Mouse (Mus musculus) layer of hippocampus, postnatal 36 days (tissue): ENCODE measurements at regions not wholly inside any gene's neighbourhood (a gene's known extent, or its start where the extent isn't known, plus 50 kb on each side); places are given as distances from the start of the nearest gene placed in this dataset.

Experiments used
- DNase-seq, 2 experiments: peaks; one replicate each; pipeline ENCODE4 v3.0.0; 2022

- no peak for DNase-seq
Measured at GRCm38 (mm10) chr7:72751501-72751917, 445.1 kb upstream of the Mctp2 start.

GRCm38 (mm10) chr7:72753053-72753559, 446.7 kb upstream of the Mctp2 start:
- no peak for DNase-seq

- no peak for DNase-seq
Measured at GRCm38 (mm10) chr7:72762711-72763110, 456.3 kb upstream of the Mctp2 start.

DNA sequence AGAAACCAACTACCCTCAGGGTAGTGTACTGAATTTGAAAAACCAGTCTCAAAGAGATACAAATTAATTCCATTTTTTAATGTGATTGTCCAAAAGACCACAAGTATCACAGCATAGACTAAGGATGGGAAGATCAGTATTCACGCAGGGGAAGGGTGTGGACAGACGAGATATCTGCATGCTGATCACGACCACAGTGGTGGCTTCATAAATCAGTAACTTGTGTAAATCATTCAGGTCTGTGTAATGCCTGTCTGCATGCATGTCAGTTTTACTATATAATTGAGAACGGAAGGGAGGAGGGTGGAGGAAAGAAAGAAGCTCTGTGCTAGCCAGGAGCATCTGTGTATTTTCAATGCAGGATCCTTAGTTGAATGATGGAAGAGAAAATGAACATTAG, 462.3 kb upstream of the Mctp2 start:
- DNase-seq: no peak

DNA sequence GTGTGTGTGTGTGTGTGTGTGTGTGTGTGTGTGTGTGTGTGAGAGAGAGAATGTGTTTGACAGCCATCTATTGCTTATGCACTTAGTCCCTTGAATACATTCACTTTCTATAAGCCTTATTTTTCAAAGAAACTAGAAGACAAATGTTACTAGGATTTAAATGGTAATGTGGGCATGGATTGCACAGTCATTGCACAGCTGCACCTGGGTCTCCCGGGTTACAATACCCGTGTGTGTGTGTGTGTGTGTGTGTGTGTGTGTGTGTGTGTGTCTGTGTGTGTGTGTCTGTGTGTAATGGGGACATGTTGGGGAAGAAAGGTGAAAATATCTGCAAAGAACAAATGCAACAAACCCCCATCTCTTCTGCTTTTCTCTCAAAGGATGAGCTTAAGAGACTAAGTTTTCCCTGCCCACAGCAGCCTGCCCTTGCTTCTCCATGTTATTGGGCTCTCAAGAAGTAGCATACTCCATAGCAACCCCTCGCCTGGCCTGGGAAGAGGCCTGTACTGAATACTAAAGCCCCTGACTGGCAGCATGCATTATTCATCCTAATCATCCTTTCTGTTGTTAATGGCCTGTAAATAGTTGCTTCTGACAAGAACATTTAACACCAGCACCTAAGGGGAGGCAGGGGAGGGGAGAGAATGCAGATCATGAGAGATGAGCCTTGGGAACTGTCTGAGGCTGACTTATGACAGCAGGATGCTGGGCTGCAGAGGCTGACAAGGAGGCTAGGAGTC, 467.8 kb upstream of the Mctp2 start:
- DNase-seq: no peak

GRCm38 (mm10) chr7:72774771-72775119, 468.3 kb upstream of the Mctp2 start:
- DNase-seq: no peak

GRCm38 (mm10) chr7:72787306-72787705, 480.9 kb upstream of the Mctp2 start:
- DNase-seq: no peak

GRCm38 (mm10) chr7:72788261-72788660, 481.9 kb upstream of the Mctp2 start:
- DNase-seq: no peak

DNA sequence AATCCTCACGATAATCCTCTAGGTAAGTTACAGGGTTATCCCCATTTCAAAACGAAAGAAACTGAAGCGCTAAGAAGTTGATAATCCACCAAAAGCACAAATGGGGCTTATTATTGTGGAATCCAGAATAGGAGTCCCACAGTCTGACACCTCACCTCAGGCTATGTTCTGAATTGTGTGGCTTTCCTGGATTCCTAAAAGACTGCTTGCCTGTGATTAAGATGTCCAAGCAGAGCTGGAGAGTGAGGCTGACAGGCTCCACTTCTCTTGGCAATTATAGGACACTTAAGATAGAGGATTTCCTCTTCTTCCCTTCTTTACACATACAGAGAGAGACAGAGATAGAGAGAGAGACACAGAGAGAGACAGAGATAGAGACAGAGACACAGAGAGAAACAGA, 515.7 kb upstream of the Mctp2 start:
- no peak for DNase-seq

- no peak for DNase-seq
Measured at GRCm38 (mm10) chr7:72826597-72826996, 520.2 kb upstream of the Mctp2 start.

DNA sequence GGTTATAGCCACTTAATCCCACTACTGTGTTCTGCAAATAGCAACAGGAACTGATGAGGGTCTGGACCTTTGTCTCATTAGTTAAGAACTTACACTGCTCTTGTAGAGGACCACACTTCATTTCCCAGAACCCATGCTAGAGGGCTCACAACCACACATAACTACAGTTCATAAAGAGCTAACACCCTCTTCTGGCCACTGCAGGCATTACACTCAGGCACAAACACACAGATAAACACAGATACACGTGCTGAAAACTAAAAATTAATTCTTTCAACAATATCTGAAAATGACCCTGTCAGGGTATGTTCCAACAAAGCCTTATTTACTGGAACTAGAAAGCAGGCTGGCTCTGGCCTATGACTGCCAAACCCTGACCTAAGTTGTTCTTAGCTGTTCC, 529.0 kb upstream of the Mctp2 start:
- no peak for DNase-seq

- no peak for DNase-seq
Measured at GRCm38 (mm10) chr7:72836026-72836425, 529.6 kb upstream of the Mctp2 start.

DNA sequence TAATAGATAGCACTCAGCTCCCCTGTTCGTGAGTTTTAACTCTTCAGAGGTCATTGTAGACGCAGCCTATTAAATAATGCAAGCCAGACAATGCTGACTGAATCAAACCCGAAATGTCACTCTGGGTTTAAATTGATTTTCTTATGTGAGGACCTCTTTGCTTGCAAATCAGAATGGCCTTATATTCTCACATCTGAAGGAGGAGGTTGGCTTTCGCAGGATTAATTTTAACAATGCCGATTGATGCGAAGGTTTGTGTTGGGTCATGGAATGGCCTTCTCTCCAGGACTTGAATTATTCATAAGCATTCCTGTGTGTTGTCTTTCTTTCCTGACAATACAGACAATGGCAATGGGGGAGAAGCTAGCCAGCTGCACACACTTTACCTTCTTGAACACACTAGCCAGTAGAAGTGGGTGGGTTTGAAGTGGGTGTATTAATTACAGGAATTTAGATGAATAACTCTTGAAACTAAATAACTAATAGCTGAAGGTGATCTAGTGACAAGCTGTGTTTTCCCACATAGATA, 530.1 kb upstream of the Mctp2 start:
- no peak for DNase-seq

GRCm38 (mm10) chr7:72837992-72838655, 531.7 kb upstream of the Mctp2 start:
- no peak for DNase-seq

DNA sequence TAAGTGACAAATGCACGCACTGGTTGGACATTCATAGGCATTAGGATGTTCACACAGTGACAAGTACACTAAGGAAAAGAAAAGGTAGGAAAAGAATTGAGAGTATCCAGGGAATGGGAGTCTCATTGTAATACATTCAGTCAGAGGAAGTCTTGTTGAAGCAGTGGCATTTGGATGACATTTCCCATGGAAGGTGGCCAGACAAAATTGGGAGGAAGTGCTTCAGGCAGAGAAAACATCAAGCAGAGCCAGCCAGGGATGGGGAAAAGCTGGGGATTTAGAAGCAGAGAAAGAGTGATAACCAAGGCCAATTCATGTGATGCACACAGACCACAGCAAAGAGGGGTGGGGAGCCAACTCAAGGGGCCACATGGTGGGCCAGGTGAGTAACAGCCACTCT, 524.0 kb upstream of the Rgma start:
- peak in 1 of 2 experiments; percentile 6 for DNase-seq

DNA sequence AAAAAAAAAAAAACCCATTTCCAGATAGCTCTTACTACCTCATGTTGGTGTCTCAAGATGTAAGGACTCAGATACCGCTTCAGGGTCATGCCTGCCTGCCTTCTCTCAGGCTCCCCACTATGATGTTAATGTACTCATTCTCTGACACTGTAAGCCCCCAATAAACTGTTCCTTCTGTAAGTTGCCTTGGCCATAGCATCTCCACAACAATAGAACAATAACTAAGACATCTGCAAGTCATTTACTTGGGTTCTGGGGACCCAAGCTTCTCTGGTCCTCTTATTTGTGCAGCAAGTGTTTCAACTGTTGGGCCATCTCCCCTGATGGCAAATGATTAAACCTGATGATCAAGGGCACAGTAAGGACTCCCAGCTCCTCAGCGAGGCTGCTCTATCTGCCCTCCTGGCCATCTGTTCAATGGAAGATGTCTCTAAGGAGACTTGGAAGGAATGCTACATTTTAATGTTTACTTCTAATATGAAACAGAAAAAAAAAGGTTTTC, 520.8 kb upstream of the Rgma start:
- DNase-seq: no peak

DNA sequence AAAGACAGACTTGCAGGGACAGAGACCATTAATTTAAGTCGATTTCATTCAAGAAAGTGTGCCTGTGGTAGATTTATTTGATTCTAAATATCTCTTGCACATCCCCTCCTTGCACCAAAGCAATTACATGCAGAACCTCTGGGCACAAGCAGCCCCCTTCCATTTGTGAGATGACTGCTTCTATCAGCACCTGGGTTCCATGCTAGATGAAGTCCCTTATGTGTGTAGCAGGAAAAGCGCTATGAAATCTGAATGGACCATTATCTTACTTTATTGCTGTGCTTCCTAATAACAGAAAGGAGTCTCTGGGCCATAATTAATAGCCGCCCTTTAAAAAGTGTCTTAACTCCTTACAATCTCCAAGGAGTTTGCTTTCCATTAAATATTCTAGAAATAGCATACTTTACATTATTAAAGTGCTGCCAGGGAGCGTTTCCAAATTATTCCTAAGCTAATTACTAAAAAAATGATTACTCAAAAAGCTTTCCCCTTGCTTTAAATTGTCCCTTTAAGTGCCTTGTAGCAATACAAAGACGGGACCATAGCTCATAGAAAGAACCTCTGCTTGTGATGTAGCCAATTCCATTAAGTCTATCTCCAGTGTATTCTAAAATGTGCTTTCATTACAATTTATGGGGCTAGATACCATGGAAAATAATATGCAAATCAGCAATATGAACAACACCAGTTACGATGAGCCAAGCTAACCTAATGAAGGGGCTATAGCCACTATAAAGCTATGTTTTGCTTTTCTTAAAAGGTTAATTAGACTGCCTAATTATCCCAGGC, 508.1 kb upstream of the Rgma start:
- no peak for DNase-seq

- DNase-seq: no peak
Measured at GRCm38 (mm10) chr7:72869068-72869467, 506.2 kb upstream of the Rgma start.

GRCm38 (mm10) chr7:72900816-72901215, 474.5 kb upstream of the Rgma start:
- no peak for DNase-seq

DNA sequence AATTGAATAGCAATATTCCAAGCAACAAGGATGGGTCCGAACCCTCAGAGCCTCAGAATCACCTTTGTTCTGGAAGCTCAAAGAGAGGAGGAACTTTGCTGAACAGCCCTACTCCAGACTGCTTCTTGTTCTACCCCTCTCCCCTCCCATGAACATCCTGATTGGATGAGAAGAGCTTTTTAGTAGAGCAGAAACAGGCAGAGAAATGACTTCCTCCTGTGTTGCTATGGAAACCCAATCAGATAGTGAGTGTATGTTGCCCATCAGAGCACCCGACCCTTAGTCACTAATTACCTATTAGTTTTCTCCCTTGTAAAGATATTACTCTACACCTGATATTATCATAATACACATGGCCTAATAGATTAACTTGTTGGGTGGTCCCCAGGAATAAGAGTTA, 469.4 kb upstream of the Rgma start:
- DNase-seq: no peak

- DNase-seq: no peak
Measured at GRCm38 (mm10) chr7:72906536-72906935, 468.8 kb upstream of the Rgma start.

GRCm38 (mm10) chr7:72926772-72927380, 448.4 kb upstream of the Rgma start:
- DNase-seq: no peak
